Mouse (Mus musculus) embryonic fibroblast, embryonic 13.5 days (primary cell): ENCODE measurements around the gene Cyp27b1.

Experiments
- CTCF ChIP-seq: IDR thresholded peaks from 2 replicates; pipeline ENCODE4 v1.5.1; 2011; ENCODE audit warnings: mild to moderate bottlenecking, control low read depth, low read length, moderate library complexity, borderline replicate concordance; ENCODE audit not compliant: insufficient read depth
- POLR2A ChIP-seq: IDR thresholded peaks from 2 replicates; pipeline ENCODE4 v1.6.1; 2011; ENCODE audit warnings: low read depth, mild to moderate bottlenecking, control low read depth, low read length, moderate library complexity

DNA sequence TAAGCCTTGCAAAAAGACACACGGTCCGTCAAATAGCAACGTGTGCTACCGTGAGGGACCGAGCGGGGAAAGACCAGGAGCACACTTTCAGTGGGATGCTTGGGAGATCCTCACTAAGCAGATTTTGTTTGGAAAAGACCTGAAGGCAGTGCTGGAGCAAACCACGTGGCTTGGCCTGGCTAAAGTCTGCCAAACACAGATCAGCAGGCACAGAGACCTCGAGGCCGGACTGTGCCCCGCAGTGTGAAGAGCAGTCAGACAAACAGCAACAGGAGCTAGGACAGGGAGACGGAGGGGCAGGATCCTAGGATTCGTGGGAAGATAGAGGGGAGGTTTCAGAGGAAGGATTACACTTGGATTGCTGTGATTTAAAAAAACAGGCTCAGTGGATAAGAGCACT lies 11.8 kb upstream of the Cyp27b1 start:
- no peak for TF ChIP-seq CTCF
- no peak for TF ChIP-seq POLR2A
